Mouse (Mus musculus) heart, postnatal 0 days (tissue): ENCODE measurements around the gene Flnb. TPM values are rescaled to one million over a fixed set of nuclear protein-coding genes. Genes with fewer than 3 reads are reported as not detected.
A peak's percentile ranks its signal among the peaks of the same experiment; 100 is the strongest.

Experiments used
- ATAC-seq: fragments of 200-750 bp; cut with Nextera tagmentation; 2 replicates; pipeline ENCODE4 v1.8.0; 2017; ENCODE audit warnings: low read depth, moderate number of reproducible peaks, moderate library complexity; ENCODE audit not compliant: insufficient read depth
- DNase-seq: peaks from one replicate; pipeline ENCODE4 v3.0.0-alpha.2; 2016; ENCODE audit warnings: low spot score
- H3K27ac ChIP-seq: fragments of 300-500 bp; sonication (generic); 2 replicates; pipeline ENCODE4 v1.5.1; 2014; ENCODE audit warnings: low read depth, mild to moderate bottlenecking
- H3K27me3 ChIP-seq: fragments of 300-500 bp; sonication (generic); 2 replicates; pipeline ENCODE4 v1.6.1; 2014; ENCODE audit warnings: low read length, mixed read lengths; ENCODE audit not compliant: control insufficient read depth, insufficient read depth
- H3K36me3 ChIP-seq: fragments of 300-500 bp; sonication (generic); replicated peaks from 2 replicates; pipeline ENCODE4 v1.6.1; 2014; ENCODE audit warnings: low read length, mixed read lengths; ENCODE audit not compliant: control insufficient read depth, insufficient read depth
- H3K4me1 ChIP-seq: fragments of 300-500 bp; sonication (generic); 2 replicates; pipeline ENCODE4 v1.6.1; 2014; ENCODE audit warnings: antibody characterized with exemption; ENCODE audit not compliant: control insufficient read depth, insufficient read depth
- H3K4me2 ChIP-seq: fragments of 300-500 bp; sonication (generic); 2 replicates; pipeline ENCODE4 v1.6.1; 2014; ENCODE audit warnings: low read depth, mild to moderate bottlenecking, low read length, moderate library complexity
- H3K4me3 ChIP-seq: fragments of 300-500 bp; sonication (generic); 2 replicates; pipeline ENCODE4 v1.5.1; 2014; ENCODE audit warnings: low read depth, low read length
- H3K9ac ChIP-seq: fragments of 300-500 bp; sonication (generic); replicated peaks from 2 replicates; pipeline ENCODE4 v1.6.1; 2014; ENCODE audit warnings: low read depth, low read length, mixed read lengths
- H3K9me3 ChIP-seq: fragments of 300-500 bp; sonication (generic); replicated peaks from 2 replicates; pipeline ENCODE4 v1.6.1; 2016; ENCODE audit warnings: low read length; ENCODE audit not compliant: control insufficient read depth
- CTCF ChIP-seq: IDR thresholded peaks from 2 replicates; pipeline ENCODE4 v1.5.1; 2016; ENCODE audit warnings: antibody characterized with exemption, control low read depth, low read depth
- EP300 ChIP-seq: IDR thresholded peaks from 2 replicates; pipeline ENCODE4 v1.6.1; 2016; ENCODE audit warnings: antibody characterized with exemption, low read depth
- WGBS: fragments of 180-500 bp; shearing (Covaris S2); extraction: QIAGEN DNeasy Blood & Tissue Kit; methylation state at CpG from one replicate; pipeline ENCODE4 v1.1.7; 2014; 5-methylcytosine and 5-hydroxymethylcytosine counted together
- polyA plus RNA-seq: library from polyadenylated mRNA; unstranded; fragments of >200 nt; fragmentation: Nextera tagmentation; extraction: Ambion mirVana; gene quantifications from 2 replicates; pipeline ENCODE4 v1.2.1, GENCODE M21; 2015
- total RNA-seq: library from RNA; depleted of rRNA; stranded (reverse); fragments of >200 nt; gene quantifications from 2 replicates; pipeline ENCODE4 v1.2.3, GENCODE M21; 2014; ENCODE audit warnings: low replicate concordance; rRNA removed

Gene Flnb
- total RNA-seq (40.7 and 42.9 TPM in 2 replicates), polyA plus RNA-seq (3.8 and 4.0 TPM in 2 replicates)

GRCm38 (mm10) chr14:7817770-7818462 lies at the start of gene Flnb:
TSS of gene Flnb (plus strand) at chr14:7817957.
- no peaks in the 10 kb centered on the region for H3K9me3 ChIP-seq
- peak; percentile 95 for ATAC-seq
- peak; percentile 88 for DNase-seq
- peak within 1 kb of the TSS; percentile 72 for H3K4me3 ChIP-seq
- under 1% methylated on average over 49 of the region's 49 CpGs for WGBS
- H3K27ac ChIP-seq = peak within 1 kb of the TSS; percentile 66
- 0 out of 2 replicates have a peak, but pooled peaks cover 8% of the 10 kb centered on the region for H3K4me1 ChIP-seq
- H3K4me2 ChIP-seq = peak within 1 kb of the TSS; percentile 90
- TF ChIP-seq CTCF (peak; percentile 98), EP300 (no peak)
- H3K9ac ChIP-seq = peak within 1 kb of the TSS; percentile 62
- no peaks in the 10 kb centered on the region for H3K36me3 ChIP-seq
- 0 out of 2 replicates have a peak, but pooled peaks cover 3% of the 10 kb centered on the region for H3K27me3 ChIP-seq

DNA sequence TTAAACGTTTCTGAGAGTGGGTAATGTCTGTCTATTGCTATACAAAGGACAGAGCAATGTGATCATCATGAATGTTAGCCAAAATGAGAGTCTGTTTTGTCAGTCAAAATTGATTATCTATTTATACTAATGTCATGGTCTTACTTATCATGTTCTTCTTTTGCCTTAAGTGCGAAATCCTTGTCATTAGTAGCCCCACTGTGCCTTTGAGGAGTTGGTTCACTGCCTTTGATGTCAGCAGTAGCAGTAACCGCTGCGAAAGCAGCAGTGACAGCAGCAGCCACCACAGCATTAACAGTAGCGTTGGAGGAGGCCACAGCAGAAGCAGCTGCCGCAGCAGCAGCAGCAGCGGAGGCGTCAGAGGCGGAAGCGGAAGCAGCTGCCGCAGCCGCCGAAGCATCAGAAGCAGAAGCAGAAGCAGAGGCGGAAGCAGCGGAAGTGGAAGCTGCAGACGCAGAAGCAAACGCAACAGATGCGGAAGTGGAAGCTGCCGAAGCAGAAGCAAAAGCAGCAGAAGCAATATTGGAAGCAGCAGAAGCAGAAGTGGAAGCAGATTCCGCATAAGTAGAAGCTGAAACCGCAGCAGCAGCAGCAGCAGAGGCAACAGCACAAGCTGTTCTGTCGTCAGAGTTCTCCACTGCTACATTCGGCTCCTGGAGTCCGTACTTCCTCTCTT lies 43.9 kb upstream of the Flnb start:
- no peaks in the 10 kb centered on the region for H3K36me3 ChIP-seq
- TF ChIP-seq EP300 = no peak
- no peak for TF ChIP-seq CTCF
- H3K4me1 ChIP-seq = no peaks in the 10 kb centered on the region
- no peaks in the 10 kb centered on the region for H3K9me3 ChIP-seq
- H3K9ac ChIP-seq = peak overlapping the region; percentile 65
- ATAC-seq (peak; percentile 82), DNase-seq (peak; percentile 76)
- H3K4me2 ChIP-seq = peak overlapping the region; percentile 65
- WGBS = 17% methylated on average over 24 of the region's 24 CpGs
- peak overlapping the region; percentile 61 for H3K27ac ChIP-seq
- H3K4me3 ChIP-seq = peak overlapping the region; percentile 57
- no peaks in the 10 kb centered on the region for H3K27me3 ChIP-seq

- no peaks in the 10 kb centered on the region for H3K4me1 ChIP-seq
- no peak for ATAC-seq
- no peak overlapping the region for H3K9ac ChIP-seq
- no peak overlapping the region for H3K4me2 ChIP-seq
- H3K36me3 ChIP-seq = no peaks in the 10 kb centered on the region
- no peak overlapping the region for H3K27ac ChIP-seq
- no peaks in the 10 kb centered on the region for H3K9me3 ChIP-seq
- TF ChIP-seq CTCF (no peak), EP300 (no peak)
- H3K4me3 ChIP-seq = no peak overlapping the region
- WGBS = 38% methylated on average over 13 of the region's 13 CpGs
- DNase-seq = no peak
- H3K27me3 ChIP-seq = no peaks in the 10 kb centered on the region
Observed at GRCm38 (mm10) chr14:7786073-7786472, 31.7 kb upstream of the Flnb start.

GRCm38 (mm10) chr14:7789266-7790030 lies 28.3 kb upstream of the Flnb start:
- WGBS = 67% methylated on average over 7 of the region's 7 CpGs
- ATAC-seq (no peak), DNase-seq (no peak)
- H3K27ac ChIP-seq = no peak overlapping the region
- H3K36me3 ChIP-seq = no peaks in the 10 kb centered on the region
- peaks cover 9% of the 10 kb centered on the region for H3K4me1 ChIP-seq
- H3K4me2 ChIP-seq = no peak overlapping the region
- no peaks in the 10 kb centered on the region for H3K9me3 ChIP-seq
- no peak for TF ChIP-seq EP300
- no peak for TF ChIP-seq CTCF
- no peak overlapping the region for H3K9ac ChIP-seq
- H3K27me3 ChIP-seq = 0 out of 2 replicates have a peak, but pooled peaks cover 7% of the 10 kb centered on the region
- H3K4me3 ChIP-seq = no peak overlapping the region

DNA sequence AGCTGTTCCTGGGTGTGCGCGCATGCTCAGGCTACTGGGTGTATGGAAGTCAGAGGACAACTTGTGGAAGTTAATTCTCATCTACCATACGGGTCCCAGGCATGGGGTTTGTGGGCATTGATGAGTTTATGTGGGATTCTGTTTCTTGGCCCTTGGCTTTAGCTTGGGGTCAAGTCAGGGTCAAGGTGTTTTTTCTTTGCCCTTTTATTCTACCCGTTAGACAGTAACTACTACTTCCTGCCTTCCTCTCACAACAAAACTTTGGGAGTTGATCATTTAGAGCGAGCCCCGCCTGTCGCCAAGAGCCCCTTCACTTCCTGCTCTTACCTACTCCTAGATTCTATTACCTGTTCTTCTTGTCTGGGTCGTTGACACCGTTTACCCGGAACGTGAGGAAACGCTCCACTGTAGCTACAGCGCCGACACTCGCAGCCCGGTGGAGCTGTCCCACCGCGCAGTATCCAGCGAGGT lies 26.7 kb upstream of the Flnb start:
- Histone ChIP-seq H3K9ac (no peak overlapping the region), H3K27me3 (0 out of 2 replicates have a peak, but pooled peaks cover 7% of the 10 kb centered on the region), H3K36me3 (no peaks in the 10 kb centered on the region), H3K4me2 (peak overlapping the region; percentile 64), H3K9me3 (no peaks in the 10 kb centered on the region), H3K4me3 (peak overlapping the region; percentile 43), H3K4me1 (peaks cover 9% of the 10 kb centered on the region), H3K27ac (no peak overlapping the region)
- ATAC-seq = no peak
- 15% methylated on average over 19 of the region's 19 CpGs for WGBS
- no peak for DNase-seq
- no peak for TF ChIP-seq EP300
- TF ChIP-seq CTCF = no peak
